Mouse (Mus musculus) stomach, postnatal 0 days (tissue): Measurements from ENCODE around the gene Elp5. TPM values are rescaled to one million over a fixed set of nuclear protein-coding genes. Genes with fewer than 3 reads are reported as not detected.

ENCODE experiments used
- ATAC-seq: fragments of 200-750 bp; cut with Nextera tagmentation; 2 replicates; pipeline ENCODE4 v1.8.0; 2017; ENCODE audit not compliant: low FRiP score, low TSS enrichment
- DNase-seq: peaks from one replicate; pipeline ENCODE4 v3.0.0-alpha.2; 2016; ENCODE audit warnings: low spot score
- H3K27ac ChIP-seq: fragments of 300-500 bp; sonication (generic); replicated peaks from 2 replicates; pipeline ENCODE4 v1.5.1; 2014; ENCODE audit warnings: mild to moderate bottlenecking, control low read depth
- H3K27me3 ChIP-seq: fragments of 300-500 bp; sonication (generic); 2 replicates; pipeline ENCODE4 v1.6.1; 2014; ENCODE audit warnings: low read length; ENCODE audit not compliant: control insufficient read depth, insufficient read depth
- H3K36me3 ChIP-seq: fragments of 300-500 bp; sonication (generic); 2 replicates; pipeline ENCODE4 v1.6.1; 2014; ENCODE audit warnings: low read length, mixed read lengths; ENCODE audit not compliant: control insufficient read depth, insufficient read depth
- H3K4me1 ChIP-seq: fragments of 300-500 bp; sonication (generic); replicated peaks from 2 replicates; pipeline ENCODE4 v1.6.1; 2014; ENCODE audit warnings: antibody characterized with exemption; ENCODE audit not compliant: control insufficient read depth, insufficient read depth
- H3K4me2 ChIP-seq: fragments of 300-500 bp; sonication (generic); replicated peaks from 2 replicates; pipeline ENCODE4 v1.6.1; 2014; ENCODE audit warnings: low read depth, mild to moderate bottlenecking, control low read depth, moderate library complexity
- H3K4me3 ChIP-seq: fragments of 300-500 bp; sonication (generic); 2 replicates; pipeline ENCODE4 v1.5.1; 2014; ENCODE audit warnings: low read depth, low read length, control low read depth
- H3K9ac ChIP-seq: fragments of 300-500 bp; sonication (generic); 2 replicates; pipeline ENCODE4 v1.6.1; 2014; ENCODE audit warnings: mild to moderate bottlenecking, low read length, control low read depth, mixed read lengths
- H3K9me3 ChIP-seq: fragments of 300-500 bp; sonication (generic); 2 replicates; pipeline ENCODE4 v1.6.1; 2016; ENCODE audit warnings: low read length; ENCODE audit not compliant: control insufficient read depth
- CTCF ChIP-seq: IDR thresholded peaks from 2 replicates; pipeline ENCODE4 v1.5.1; 2016; ENCODE audit warnings: antibody characterized with exemption, low read depth, mild to moderate bottlenecking, moderate library complexity
- EP300 ChIP-seq: optimal IDR thresholded peaks from 2 replicates; pipeline ENCODE3; 2016; ENCODE audit warnings: antibody characterized with exemption
- WGBS: fragments of 180-500 bp; shearing (Covaris S2); extraction: QIAGEN DNeasy Blood & Tissue Kit; methylation state at CpG from one replicate; pipeline ENCODE4 v1.1.7; 2014; 5-methylcytosine and 5-hydroxymethylcytosine counted together
- polyA plus RNA-seq: library from polyadenylated mRNA; unstranded; fragments of >200 nt; fragmentation: Nextera tagmentation; extraction: Ambion mirVana; gene quantifications from 2 replicates; pipeline ENCODE4 v1.2.1, GENCODE M21; 2015

The Elp5 gene
- polyA plus RNA-seq, 1 experiment from 2014 or later = 73.4 TPM

- Histone ChIP-seq H3K27me3 (peaks cover 6% of the 10 kb centered on the region; the same call in 1 of the 2 replicates), H3K4me2 (peak overlapping the region; percentile 65), H3K9ac (peak overlapping the region; percentile 59), H3K27ac (peak overlapping the region; percentile 82), H3K36me3 (peaks cover 9% of the 10 kb centered on the region; the same call in 1 of the 2 replicates), H3K4me1 (peaks cover 2% of the 10 kb centered on the region; the same call in 1 of the 2 replicates), H3K4me3 (peak overlapping the region; percentile 43), H3K9me3 (no peaks in the 10 kb centered on the region)
- TF ChIP-seq EP300 (no peak), CTCF (no peak)
- 3% methylated on average over 52 of the region's 59 CpGs for WGBS
- peak; percentile 89 for DNase-seq
- ATAC-seq = peak; percentile 55
Measured at GRCm38 (mm10) chr11:69966006-69966859, 16.1 kb downstream of the Elp5 start.

GRCm38 (mm10) chr11:69965271-69966005 is 16.9 kb downstream of the Elp5 start:
- Histone ChIP-seq H3K9me3 (no peaks in the 10 kb centered on the region), H3K36me3 (peaks cover 7% of the 10 kb centered on the region; the same call in 1 of the 2 replicates), H3K27me3 (peaks cover 6% of the 10 kb centered on the region; the same call in 1 of the 2 replicates), H3K27ac (peak overlapping the region; percentile 82), H3K9ac (peak overlapping the region; percentile 59; the same call in 1 of the 2 replicates), H3K4me1 (peaks cover 2% of the 10 kb centered on the region; the same call in 1 of the 2 replicates), H3K4me2 (peak overlapping the region; percentile 65), H3K4me3 (peak overlapping the region; percentile 43)
- ATAC-seq = peak; percentile 67
- 6% methylated on average over 49 of the region's 49 CpGs for WGBS
- peak; percentile 89 for DNase-seq
- TF ChIP-seq CTCF = peak; percentile 8; the same call in 1 of the 2 replicates
- TF ChIP-seq EP300 = no peak

GRCm38 (mm10) chr11:69964650-69965270 is 17.6 kb downstream of the Elp5 start, which contains the start of gene Cldn7:
Gene Cldn7 (plus strand): TSS chr11:69964779.
- DNase-seq (peak; percentile 34), ATAC-seq (no peak)
- TF ChIP-seq EP300 = no peak
- no peak for TF ChIP-seq CTCF
- H3K27ac ChIP-seq = peak within 1 kb of the TSS; percentile 59; the same call in 1 of the 2 replicates
- 14% methylated on average over 24 of the region's 24 CpGs for WGBS
- peaks cover 6% of the 10 kb centered on the region; the same call in 1 of the 2 replicates for H3K27me3 ChIP-seq
- H3K36me3 ChIP-seq = peaks cover 6% of the 10 kb centered on the region; the same call in 1 of the 2 replicates
- peak within 1 kb of the TSS; percentile 65 for H3K4me2 ChIP-seq
- peak within 1 kb of the TSS; percentile 43 for H3K4me3 ChIP-seq
- no peaks in the 10 kb centered on the region for H3K9me3 ChIP-seq
- H3K9ac ChIP-seq = peak within 1 kb of the TSS; percentile 59; the same call in 1 of the 2 replicates
- peaks cover 2% of the 10 kb centered on the region; the same call in 1 of the 2 replicates for H3K4me1 ChIP-seq

- no peaks in the 10 kb centered on the region for H3K36me3 ChIP-seq
- no peaks in the 10 kb centered on the region for H3K9me3 ChIP-seq
- 22% methylated on average over 5 of the region's 5 CpGs for WGBS
- H3K27me3 ChIP-seq = peaks cover 6% of the 10 kb centered on the region; the same call in 1 of the 2 replicates
- no peak overlapping the region for H3K9ac ChIP-seq
- ATAC-seq (peak; percentile 50), DNase-seq (peak; percentile 73)
- peaks cover 2% of the 10 kb centered on the region; the same call in 1 of the 2 replicates for H3K4me1 ChIP-seq
- TF ChIP-seq CTCF (no peak), EP300 (no peak)
- H3K27ac ChIP-seq = peak overlapping the region; percentile 35; the same call in 1 of the 2 replicates
- no peak overlapping the region for H3K4me2 ChIP-seq
- H3K4me3 ChIP-seq = no peak overlapping the region
Measured at GRCm38 (mm10) chr11:69961841-69962240, 20.5 kb downstream of the Elp5 start.

GRCm38 (mm10) chr11:69960616-69961015 is 21.7 kb downstream of the Elp5 start:
- TF ChIP-seq EP300 (no peak), CTCF (peak; percentile 66)
- Histone ChIP-seq H3K4me1 (no peaks in the 10 kb centered on the region), H3K27me3 (peaks cover 4% of the 10 kb centered on the region; the same call in 1 of the 2 replicates), H3K4me2 (no peak overlapping the region), H3K9ac (no peak overlapping the region), H3K27ac (no peak overlapping the region), H3K9me3 (no peaks in the 10 kb centered on the region), H3K36me3 (no peaks in the 10 kb centered on the region), H3K4me3 (no peak overlapping the region)
- ATAC-seq = no peak
- WGBS = 41% methylated on average over 5 of the region's 5 CpGs
- DNase-seq = peak; percentile 38
